Mouse (Mus musculus): Measurements from ENCODE around the gene Dnhd1.
A peak's percentile ranks its signal among the peaks of the same experiment; 100 is the strongest.
"Not testable (repeated sequence)": the region's sequence is repeated elsewhere in the genome, so short reads cannot be mapped to it uniquely, and the experiment has no call there.

Gene Dnhd1

GRCm38 (mm10) chr7:105640233-105640893 is 10.3 kb upstream of the Dnhd1 start, which contains the start of the genes Arfip2 and Gm45799:
Arfip2 (minus strand) TSS chr7:105640416.
Gm45799 (plus strand) TSS chr7:105640552.
- DNase-seq (ENCODE audit: low spot score), result peak; percentile 98

- no peak for DNase-seq (ENCODE audit: low spot score)
Measured at GRCm38 (mm10) chr7:105640894-105641255, 9.8 kb upstream of the Dnhd1 start.

GRCm38 (mm10) chr7:105641936-105642335 is 8.7 kb upstream of the Dnhd1 start:
- DNase-seq (ENCODE audit: low spot score), result no peak

GRCm38 (mm10) chr7:105685541-105686197 is 35.0 kb downstream of the Dnhd1 start:
- DNase-seq (ENCODE audit: low spot score), result no peak

GRCm38 (mm10) chr7:105690875-105691274 is 40.2 kb downstream of the Dnhd1 start:
- DNase-seq (ENCODE audit: low spot score), result no peak

GRCm38 (mm10) chr7:105703184-105703583 is 52.6 kb downstream of the Dnhd1 start:
- DNase-seq (ENCODE audit: low spot score), result no peak

GRCm38 (mm10) chr7:105703816-105704215 is 53.2 kb downstream of the Dnhd1 start:
- no peak for DNase-seq (ENCODE audit: low spot score)

- DNase-seq (ENCODE audit: low spot score), result no peak
Measured at GRCm38 (mm10) chr7:105708733-105709132, 58.1 kb downstream of the Dnhd1 start.

GRCm38 (mm10) chr7:105715366-105715765 is 64.7 kb downstream of the Dnhd1 start:
- no peak for DNase-seq (ENCODE audit: low spot score)

- no peak for DNase-seq (ENCODE audit: low spot score)
Measured at GRCm38 (mm10) chr7:105721916-105722315, 71.3 kb downstream of the Dnhd1 start.

- DNase-seq (ENCODE audit: low spot score), result peak; percentile 79
Measured at GRCm38 (mm10) chr7:105726144-105726979, 75.7 kb downstream of the Dnhd1 start.

GRCm38 (mm10) chr7:105726980-105727325 is 76.3 kb downstream of the Dnhd1 start:
- DNase-seq (ENCODE audit: low spot score), result no peak

GRCm38 (mm10) chr7:105728701-105729428 is 78.2 kb downstream of the Dnhd1 start:
- DNase-seq (ENCODE audit: low spot score), result peak; percentile 53

- no peak for DNase-seq (ENCODE audit: low spot score)
Measured at GRCm38 (mm10) chr7:105733836-105734235, 83.2 kb downstream of the Dnhd1 start.

- no peak for DNase-seq (ENCODE audit: low spot score)
Measured at GRCm38 (mm10) chr7:105734826-105735225, 84.2 kb downstream of the Dnhd1 start.

GRCm38 (mm10) chr7:105735464-105735863 is 84.8 kb downstream of the Dnhd1 start:
- DNase-seq (ENCODE audit: low spot score), result not testable (repeated sequence)

GRCm38 (mm10) chr7:105736264-105736901 is 85.8 kb downstream of the Dnhd1 start, which contains the start of gene Ilk:
Ilk (plus strand) TSS chr7:105736592.
- peak; percentile 96 for DNase-seq (ENCODE audit: low spot score)

GRCm38 (mm10) chr7:105736911-105737521 is 86.4 kb downstream of the Dnhd1 start, which contains the start of gene Rrp8:
Rrp8 (minus strand) TSS chr7:105737385.
- DNase-seq (ENCODE audit: low spot score), result peak; percentile 24

GRCm38 (mm10) chr7:105737648-105738047 is 87.0 kb downstream of the Dnhd1 start:
- DNase-seq (ENCODE audit: low spot score), result no peak

GRCm38 (mm10) chr7:105738286-105738685 is 87.7 kb downstream of the Dnhd1 start:
- no peak for DNase-seq (ENCODE audit: low spot score)

- DNase-seq (ENCODE audit: low spot score), result peak; percentile 83
Measured at GRCm38 (mm10) chr7:105738948-105739347, 88.3 kb downstream of the Dnhd1 start.
